Mouse (Mus musculus) liver, postnatal 0 days (tissue): Measurements from ENCODE around the gene Cog1.

ENCODE experiments used
- CTCF ChIP-seq: sonication (generic); IDR thresholded peaks from 2 replicates; pipeline ENCODE4 v1.5.1; 2016; ENCODE audit warnings: antibody characterized with exemption, low read depth
- EP300 ChIP-seq: IDR thresholded peaks from 2 replicates; pipeline ENCODE4 v1.6.1; 2016; ENCODE audit warnings: antibody characterized with exemption, low read depth, mild to moderate bottlenecking

DNA sequence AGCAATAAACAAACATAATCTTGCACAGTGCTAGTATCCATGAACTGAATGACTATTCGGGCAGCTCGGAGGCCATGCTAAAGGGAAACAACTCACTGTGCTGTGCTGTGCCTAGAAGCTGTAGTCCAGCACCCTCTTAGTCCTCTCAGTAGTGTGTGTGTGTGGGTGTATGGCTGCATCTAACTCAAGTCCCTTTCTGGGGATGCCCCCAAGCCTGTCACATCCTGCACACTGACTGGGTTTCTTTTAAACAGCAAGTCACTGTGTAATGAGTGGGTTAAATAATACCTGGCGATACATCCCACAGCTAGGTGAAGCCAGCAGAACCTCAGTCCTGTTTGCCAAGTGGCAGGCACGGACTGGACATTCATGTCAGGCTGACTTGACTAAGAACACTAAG, 9.8 kb downstream of the Cog1 start:
- TF ChIP-seq CTCF (no peak), EP300 (no peak)
